Mouse (Mus musculus): ENCODE data around the gene Rnf150.

Rnf150 gene

GRCm38 (mm10) chr8:82943223-82944006 is 80.3 kb downstream of the Rnf150 start:
- no peak for DNase-seq (ENCODE audit: low spot score in 2 of 2)

- no peak for DNase-seq (ENCODE audit: low spot score in 2 of 2)
Measured at GRCm38 (mm10) chr8:82945867-82946266, 82.7 kb downstream of the Rnf150 start.

GRCm38 (mm10) chr8:82946658-82947057 is 83.5 kb downstream of the Rnf150 start:
- DNase-seq (ENCODE audit: low spot score in 2 of 2), result no peak

GRCm38 (mm10) chr8:82955162-82955754 is 92.1 kb downstream of the Rnf150 start:
- DNase-seq (ENCODE audit: low spot score in 2 of 2), result no peak

- DNase-seq (ENCODE audit: low spot score in 2 of 2), result no peak
Measured at GRCm38 (mm10) chr8:82959491-82959890, 96.3 kb downstream of the Rnf150 start.

GRCm38 (mm10) chr8:82959980-82960610 is 96.9 kb downstream of the Rnf150 start:
- no peak for DNase-seq (ENCODE audit: low spot score in 2 of 2)

GRCm38 (mm10) chr8:82964537-82964936 is 101.4 kb downstream of the Rnf150 start:
- no peak for DNase-seq (ENCODE audit: low spot score in 2 of 2)

GRCm38 (mm10) chr8:82967879-82968678 is 104.9 kb downstream of the Rnf150 start:
- no peak for DNase-seq (ENCODE audit: low spot score in 2 of 2)

GRCm38 (mm10) chr8:82969967-82970366 is 106.8 kb downstream of the Rnf150 start:
- DNase-seq (ENCODE audit: low spot score in 2 of 2), result no peak

- no peak for DNase-seq (ENCODE audit: low spot score in 2 of 2)
Measured at GRCm38 (mm10) chr8:82972812-82973211, 109.7 kb downstream of the Rnf150 start.

GRCm38 (mm10) chr8:82973331-82973730 is 110.2 kb downstream of the Rnf150 start:
- DNase-seq (ENCODE audit: low spot score in 2 of 2), result no peak

- no peak for DNase-seq (ENCODE audit: low spot score in 2 of 2)
Measured at GRCm38 (mm10) chr8:82981244-82981855, 118.2 kb downstream of the Rnf150 start.

- no peak for DNase-seq (ENCODE audit: low spot score in 2 of 2)
Measured at GRCm38 (mm10) chr8:82982873-82983272, 119.7 kb downstream of the Rnf150 start.

- no peak for DNase-seq (ENCODE audit: low spot score in 2 of 2)
Measured at GRCm38 (mm10) chr8:82983301-82983700, 120.1 kb downstream of the Rnf150 start.

GRCm38 (mm10) chr8:82992093-82992492 is 128.9 kb downstream of the Rnf150 start:
- no peak for DNase-seq (ENCODE audit: low spot score in 2 of 2)

GRCm38 (mm10) chr8:82995727-82996438 is 132.7 kb downstream of the Rnf150 start:
- no peak for DNase-seq (ENCODE audit: low spot score in 2 of 2)

- no peak for DNase-seq (ENCODE audit: low spot score in 2 of 2)
Measured at GRCm38 (mm10) chr8:82996843-82997242, 133.7 kb downstream of the Rnf150 start.

GRCm38 (mm10) chr8:82998778-82999177 is 135.6 kb downstream of the Rnf150 start:
- DNase-seq (ENCODE audit: low spot score in 2 of 2), result no peak

- no peak for DNase-seq (ENCODE audit: low spot score in 2 of 2)
Measured at GRCm38 (mm10) chr8:83003187-83003586, 140.0 kb downstream of the Rnf150 start.

GRCm38 (mm10) chr8:83009481-83009880 is 146.3 kb downstream of the Rnf150 start:
- no peak for DNase-seq (ENCODE audit: low spot score in 2 of 2)

- no peak for DNase-seq (ENCODE audit: low spot score in 2 of 2)
Measured at GRCm38 (mm10) chr8:83011286-83011685, 148.1 kb downstream of the Rnf150 start.
